Mouse (Mus musculus): ENCODE results near the gene Sptlc3.

DNA sequence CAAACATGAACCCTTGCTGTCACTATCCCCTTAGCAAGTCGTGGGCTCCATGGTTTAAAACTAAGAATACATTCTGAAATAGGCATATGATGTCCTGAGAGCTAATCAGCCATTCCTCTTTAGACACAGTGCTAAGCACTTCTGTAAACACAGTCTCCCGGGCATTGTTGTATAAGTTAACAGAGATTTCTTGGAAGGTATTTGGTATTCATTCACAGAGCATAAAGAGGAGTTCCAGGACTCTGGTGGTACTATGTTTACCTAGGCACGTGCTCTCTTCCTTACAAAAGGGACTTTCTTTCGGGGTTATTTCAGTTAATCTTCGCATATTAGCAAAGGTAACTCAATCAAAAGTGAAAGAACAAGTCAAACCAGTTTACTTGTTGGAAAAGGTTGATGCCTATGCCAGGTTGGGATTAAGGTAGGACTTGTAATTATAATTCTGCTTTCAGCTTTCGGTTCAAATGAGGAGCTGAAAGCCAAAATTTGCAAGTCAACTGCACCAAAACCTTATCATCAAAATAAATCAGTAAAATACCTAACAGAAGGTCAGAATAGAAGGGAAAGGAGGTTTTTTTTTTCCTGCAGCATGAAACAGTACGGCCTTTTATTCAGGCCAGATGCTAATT, 148.2 kb downstream of the Sptlc3 start:
- TF ChIP-seq CTCF (IDR thresholded peaks at IDR 0.05; ENCODE audit: low read depth) (no peak), EP300 (IDR thresholded peaks at IDR 0.05; ENCODE audit: low read depth) (no peak)

All from liver, postnatal 0 days (tissue).